Mouse (Mus musculus) adrenal gland (tissue): ENCODE results near the gene Phf21a.

ENCODE experiments used
- intact Hi-C: fragments of 180-260 bp; cut with DNase I; formaldehyde crosslinking; loops from one replicate; pipeline ENCODE4 v1.15.1; 2025

Gene Phf21a

GRCm38 (mm10) chr2:92379783-92380494 lies 287.0 kb downstream of the Phf21a start:
- intact Hi-C loops = no loop called here

GRCm38 (mm10) chr2:92380495-92381050 lies 287.7 kb downstream of the Phf21a start:
- intact Hi-C loops = no loop called here

GRCm38 (mm10) chr2:92381161-92381560 lies 288.2 kb downstream of the Phf21a start:
- intact Hi-C loops = no loop called here

- intact Hi-C loops = no loop called here
These were observed 289.1 kb downstream of the Phf21a start, which contains the start of gene 1700029I15Rik for GRCm38 (mm10) chr2:92381901-92382588. Gene 1700029I15Rik (plus strand): TSS chr2:92382538.

- intact Hi-C loops = no loop called here
These were observed 289.8 kb downstream of the Phf21a start for GRCm38 (mm10) chr2:92382759-92383158.

GRCm38 (mm10) chr2:92384101-92384500 lies 291.2 kb downstream of the Phf21a start:
- intact Hi-C loops = no loop called here

GRCm38 (mm10) chr2:92385113-92386051 lies 292.5 kb downstream of the Phf21a start:
- intact Hi-C loops = no loop called here

- intact Hi-C loops = no loop called here
These were observed 294.1 kb downstream of the Phf21a start for GRCm38 (mm10) chr2:92386821-92387570.

GRCm38 (mm10) chr2:92387646-92388045 lies 294.7 kb downstream of the Phf21a start:
- intact Hi-C loops = no loop called here

GRCm38 (mm10) chr2:92388081-92388517 lies 295.2 kb downstream of the Phf21a start:
- intact Hi-C loops = no loop called here

GRCm38 (mm10) chr2:92388891-92389641 lies 296.1 kb downstream of the Phf21a start:
- intact Hi-C loops = no loop called here

- intact Hi-C loops = no loop called here
These were observed 296.7 kb downstream of the Phf21a start for GRCm38 (mm10) chr2:92389645-92390044.

- intact Hi-C loops = no loop called here
These were observed 297.5 kb downstream of the Phf21a start for GRCm38 (mm10) chr2:92390206-92390930.

- intact Hi-C loops = no loop called here
These were observed 298.2 kb downstream of the Phf21a start for GRCm38 (mm10) chr2:92391116-92391515.

- intact Hi-C loops = no loop called here
These were observed 298.9 kb downstream of the Phf21a start for GRCm38 (mm10) chr2:92391703-92392317.

- intact Hi-C loops = no loop called here
These were observed 299.7 kb downstream of the Phf21a start for GRCm38 (mm10) chr2:92392318-92393264.

- intact Hi-C loops = no loop called here
These were observed 302.6 kb downstream of the Phf21a start for GRCm38 (mm10) chr2:92395535-92395934.
